Mouse (Mus musculus): ENCODE results near the gene Tmem240.
"Not testable (repeated sequence)": the region's sequence is repeated elsewhere in the genome, so short reads cannot be mapped to it uniquely, and the experiment has no call there.

Gene Tmem240

GRCm38 (mm10) chr4:155727993-155728392 is 6.6 kb upstream of the Tmem240 start:
- in situ Hi-C loops (cut with MboI; ENCODE audit: low pct_unique_long_range_greater_than_20kb in 1 of 2, low sequenced_read_pairs in 2 of 2, unreplicated experiment in 1 of 2), result no loop called here

GRCm38 (mm10) chr4:155733267-155733666 is 1.3 kb upstream of the Tmem240 start:
- in situ Hi-C loops (cut with MboI; ENCODE audit: low pct_unique_long_range_greater_than_20kb in 1 of 2, low sequenced_read_pairs in 2 of 2, unreplicated experiment in 1 of 2), result no loop called here

GRCm38 (mm10) chr4:155734951-155735702 is 527 bp downstream of the Tmem240 start:
- in situ Hi-C loops (cut with MboI; ENCODE audit: low pct_unique_long_range_greater_than_20kb in 1 of 2, low sequenced_read_pairs in 2 of 2, unreplicated experiment in 1 of 2), result no loop called here

GRCm38 (mm10) chr4:155735788-155736187 is 1.2 kb downstream of the Tmem240 start:
- in situ Hi-C loops (cut with MboI; ENCODE audit: low pct_unique_long_range_greater_than_20kb in 1 of 2, low sequenced_read_pairs in 2 of 2, unreplicated experiment in 1 of 2), result no loop called here

- in situ Hi-C loops (cut with MboI; ENCODE audit: low pct_unique_long_range_greater_than_20kb in 1 of 2, low sequenced_read_pairs in 2 of 2, unreplicated experiment in 1 of 2), result no loop called here
These were observed 1.8 kb downstream of the Tmem240 start for GRCm38 (mm10) chr4:155736421-155736820.

- in situ Hi-C loops (cut with MboI; ENCODE audit: low pct_unique_long_range_greater_than_20kb in 1 of 2, low sequenced_read_pairs in 2 of 2, unreplicated experiment in 1 of 2), result no loop called here
These were observed 3.7 kb downstream of the Tmem240 start for GRCm38 (mm10) chr4:155738262-155738661.

GRCm38 (mm10) chr4:155739152-155739551 is 4.6 kb downstream of the Tmem240 start:
- in situ Hi-C loops (cut with MboI; ENCODE audit: low pct_unique_long_range_greater_than_20kb in 1 of 2, low sequenced_read_pairs in 2 of 2, unreplicated experiment in 1 of 2), result no loop called here

- in situ Hi-C loops (cut with MboI; ENCODE audit: low pct_unique_long_range_greater_than_20kb in 1 of 2, low sequenced_read_pairs in 2 of 2, unreplicated experiment in 1 of 2), result no loop called here
These were observed 5.4 kb downstream of the Tmem240 start for GRCm38 (mm10) chr4:155739741-155740636.

- in situ Hi-C loops (cut with MboI; ENCODE audit: low pct_unique_long_range_greater_than_20kb in 1 of 2, low sequenced_read_pairs in 2 of 2, unreplicated experiment in 1 of 2), result not testable (repeated sequence)
These were observed 6.1 kb downstream of the Tmem240 start for GRCm38 (mm10) chr4:155740681-155741080.

GRCm38 (mm10) chr4:155742684-155743083 is 8.1 kb downstream of the Tmem240 start:
- in situ Hi-C loops (cut with MboI; ENCODE audit: low pct_unique_long_range_greater_than_20kb in 1 of 2, low sequenced_read_pairs in 2 of 2, unreplicated experiment in 1 of 2), result no loop called here

- in situ Hi-C loops (cut with MboI; ENCODE audit: low pct_unique_long_range_greater_than_20kb in 1 of 2, low sequenced_read_pairs in 2 of 2, unreplicated experiment in 1 of 2), result no loop called here
These were observed 9.9 kb downstream of the Tmem240 start for GRCm38 (mm10) chr4:155744474-155744873.

GRCm38 (mm10) chr4:155745136-155745535 is 10.5 kb downstream of the Tmem240 start:
- in situ Hi-C loops (cut with MboI; ENCODE audit: low pct_unique_long_range_greater_than_20kb in 1 of 2, low sequenced_read_pairs in 2 of 2, unreplicated experiment in 1 of 2), result no loop called here

- in situ Hi-C loops (cut with MboI; ENCODE audit: low pct_unique_long_range_greater_than_20kb in 1 of 2, low sequenced_read_pairs in 2 of 2, unreplicated experiment in 1 of 2), result no loop called here
These were observed 11.5 kb downstream of the Tmem240 start for GRCm38 (mm10) chr4:155746036-155746548.

GRCm38 (mm10) chr4:155746575-155747490 is 12.2 kb downstream of the Tmem240 start:
- in situ Hi-C loops (cut with MboI; ENCODE audit: low pct_unique_long_range_greater_than_20kb in 1 of 2, low sequenced_read_pairs in 2 of 2, unreplicated experiment in 1 of 2), result no loop called here

- in situ Hi-C loops (cut with MboI; ENCODE audit: low pct_unique_long_range_greater_than_20kb in 1 of 2, low sequenced_read_pairs in 2 of 2, unreplicated experiment in 1 of 2), result no loop called here
These were observed 22.4 kb downstream of the Tmem240 start for GRCm38 (mm10) chr4:155757011-155757410.

- in situ Hi-C loops (cut with MboI; ENCODE audit: low pct_unique_long_range_greater_than_20kb in 1 of 2, low sequenced_read_pairs in 2 of 2, unreplicated experiment in 1 of 2), result no loop called here
These were observed 25.4 kb downstream of the Tmem240 start for GRCm38 (mm10) chr4:155759862-155760612.

- in situ Hi-C loops (cut with MboI; ENCODE audit: low pct_unique_long_range_greater_than_20kb in 1 of 2, low sequenced_read_pairs in 2 of 2, unreplicated experiment in 1 of 2), result no loop called here
These were observed 26.2 kb downstream of the Tmem240 start, which contains the start of gene Atad3a for GRCm38 (mm10) chr4:155760613-155761355. Atad3a (minus strand) TSS chr4:155761093.

Measured in mouse embryonic stem cell (cell line).